Mouse (Mus musculus) midbrain, embryonic 10.5 days (tissue): ENCODE measurements around the gene Sbk3. TPM values are rescaled to one million over a fixed set of nuclear protein-coding genes. Genes with fewer than 3 reads are reported as not detected.

Source experiments
- polyA plus RNA-seq: library from polyadenylated mRNA; unstranded; fragments of >200 nt; fragmentation: Nextera tagmentation; extraction: Ambion mirVana; gene quantifications from 2 replicates; pipeline ENCODE4 v1.2.1, GENCODE M21; 2016

Gene Sbk3
- polyA plus RNA-seq, 1 experiment from 2014 or later: not detected

Other genes with a start within 250 kb of the Sbk3 start
- 0.10 TPM in 2 replicates for gene Tmem150b, start 245.9 kb downstream of the Sbk3 start, polyA plus RNA-seq
- gene Kmt5c, start 231.1 kb downstream of the Sbk3 start, polyA plus RNA-seq: 91.6 and 103 TPM in 2 replicates
- 44.1 and 46.7 TPM in 2 replicates for gene Cox6b2, start 218.1 kb downstream of the Sbk3 start, polyA plus RNA-seq
- not detected in 2 replicates for gene Fam71e2, start 199.9 kb downstream of the Sbk3 start, polyA plus RNA-seq
- gene Il11, start 188.3 kb downstream of the Sbk3 start, polyA plus RNA-seq: 0.21 TPM in 1 of 2 replicates, not detected in the other
- not detected in 2 replicates for gene Tmem190, start 188.2 kb downstream of the Sbk3 start, polyA plus RNA-seq
- gene Tmem238, start 181.5 kb downstream of the Sbk3 start, polyA plus RNA-seq: 2.7 and 3.4 TPM in 2 replicates
- gene Rpl28, start 178.3 kb downstream of the Sbk3 start, polyA plus RNA-seq: 339 and 383 TPM in 2 replicates
- 357 and 426 TPM in 2 replicates for gene Ube2s, start 158.6 kb downstream of the Sbk3 start, polyA plus RNA-seq
- 0.28 and 1.1 TPM in 2 replicates for gene Shisa7, start 126.5 kb downstream of the Sbk3 start, polyA plus RNA-seq
- gene Isoc2b, start 100.9 kb downstream of the Sbk3 start, polyA plus RNA-seq: 2.8 and 4.1 TPM in 2 replicates
- 0.64 and 0.70 TPM in 2 replicates for gene Isoc2a, start 94.0 kb downstream of the Sbk3 start, polyA plus RNA-seq
- gene Gm36210, start 64.7 kb downstream of the Sbk3 start, polyA plus RNA-seq: 0.20 TPM in 1 of 2 replicates, not detected in the other
- 4.3 and 4.7 TPM in 2 replicates for gene Zfp628, start 56.0 kb downstream of the Sbk3 start, polyA plus RNA-seq
- 10.4 and 11.6 TPM in 2 replicates for gene Nat14, start 49.1 kb downstream of the Sbk3 start, polyA plus RNA-seq
- 1.6 and 1.9 TPM in 2 replicates for gene Ssc5d, start 45.4 kb downstream of the Sbk3 start, polyA plus RNA-seq
- 0.05 and 0.26 TPM in 2 replicates for gene Sbk2, start 6.8 kb downstream of the Sbk3 start, polyA plus RNA-seq
- gene Zfp579, start 25.0 kb upstream of the Sbk3 start, polyA plus RNA-seq: 26.2 and 35.6 TPM in 2 replicates
- gene Zfp524, start 43.2 kb upstream of the Sbk3 start, polyA plus RNA-seq: 7.1 and 9.1 TPM in 2 replicates
- 56.7 and 58.1 TPM in 2 replicates for gene Fiz1, start 43.5 kb upstream of the Sbk3 start, polyA plus RNA-seq
- gene Gm44973, start 44.3 kb upstream of the Sbk3 start, polyA plus RNA-seq: 1.2 and 1.5 TPM in 2 replicates
- gene Zfp865, start 49.2 kb upstream of the Sbk3 start, polyA plus RNA-seq: 5.2 and 5.5 TPM in 2 replicates
- 5.1 and 5.2 TPM in 2 replicates for gene Ccdc106, start 49.4 kb upstream of the Sbk3 start, polyA plus RNA-seq
- gene 4632433K11Rik, start 63.0 kb upstream of the Sbk3 start, polyA plus RNA-seq: not detected in 2 replicates
- 2.8 and 4.2 TPM in 2 replicates for gene Zfp784, start 67.3 kb upstream of the Sbk3 start, polyA plus RNA-seq
- gene Zfp580, start 80.4 kb upstream of the Sbk3 start, polyA plus RNA-seq: 41.2 and 51.2 TPM in 2 replicates
- 176 and 180 TPM in 2 replicates for gene U2af2, start 91.0 kb upstream of the Sbk3 start, polyA plus RNA-seq
- 56.1 and 60.7 TPM in 2 replicates for gene Epn1, start 109.1 kb upstream of the Sbk3 start, polyA plus RNA-seq
- gene Rfpl4, start 145.8 kb upstream of the Sbk3 start, polyA plus RNA-seq: not detected in 2 replicates
- gene Rasl2-9, start 154.8 kb upstream of the Sbk3 start, polyA plus RNA-seq: 0.33 and 0.48 TPM in 2 replicates
- gene Vmn1r55, start 178.5 kb upstream of the Sbk3 start, polyA plus RNA-seq: not detected in 2 replicates
- not detected in 2 replicates for gene Vmn1r56, start 225.6 kb upstream of the Sbk3 start, polyA plus RNA-seq
- not detected in 2 replicates for gene Vmn1r57, start 247.3 kb upstream of the Sbk3 start, polyA plus RNA-seq